Mouse (Mus musculus) mature B cell (primary cell): ENCODE measurements around the gene Stard9.
"Not testable (repeated sequence)": the region's sequence is repeated elsewhere in the genome, so short reads cannot be mapped to it uniquely, and the experiment has no call there.

Experiments
- in situ Hi-C: fragments of 300-500 bp; cut with MboI; formaldehyde crosslinking; loops from 2 replicates; pipeline ENCODE4 v1.14.3; 2019

Stard9 gene

DNA sequence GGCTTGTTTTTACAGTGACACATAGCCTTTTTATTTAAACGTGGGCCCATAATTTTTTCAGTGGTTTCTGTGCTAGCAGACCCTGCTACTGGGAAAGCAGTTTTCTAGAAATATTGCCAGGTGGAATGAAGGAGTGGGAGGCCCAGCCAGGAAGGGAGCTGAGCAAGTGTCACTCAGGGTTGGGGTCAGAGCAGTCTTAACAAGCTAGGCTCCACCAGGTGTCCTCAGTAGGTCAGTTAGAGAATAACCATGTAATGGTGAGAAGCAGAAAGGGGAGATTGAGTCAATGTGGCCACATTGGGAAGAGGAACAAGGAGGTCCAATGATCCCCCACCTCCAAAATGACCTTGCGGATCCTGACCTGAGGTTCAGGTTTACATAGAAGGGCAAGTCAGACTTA, 25.8 kb downstream of the Stard9 start:
- in situ Hi-C loops = no loop called here

DNA sequence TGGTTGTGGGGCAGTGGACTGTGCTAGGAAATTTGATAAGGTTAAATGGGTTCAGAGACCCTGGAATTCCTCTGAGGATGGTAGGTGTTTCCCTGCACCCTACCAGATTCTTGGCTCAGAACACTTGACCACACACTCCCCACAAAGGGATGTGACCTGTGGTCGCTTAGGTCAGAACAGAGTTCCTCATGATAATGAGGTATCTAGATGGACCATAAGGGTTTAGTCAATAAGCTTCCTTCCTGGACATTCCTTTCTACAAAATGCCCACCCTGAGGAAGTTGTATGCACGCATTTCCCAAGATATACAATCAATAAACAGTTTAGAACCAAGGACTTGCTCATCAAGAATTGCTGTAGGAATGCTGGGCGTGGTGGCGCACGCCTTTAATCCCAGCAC, 27.0 kb downstream of the Stard9 start:
- in situ Hi-C loops = no loop called here

DNA sequence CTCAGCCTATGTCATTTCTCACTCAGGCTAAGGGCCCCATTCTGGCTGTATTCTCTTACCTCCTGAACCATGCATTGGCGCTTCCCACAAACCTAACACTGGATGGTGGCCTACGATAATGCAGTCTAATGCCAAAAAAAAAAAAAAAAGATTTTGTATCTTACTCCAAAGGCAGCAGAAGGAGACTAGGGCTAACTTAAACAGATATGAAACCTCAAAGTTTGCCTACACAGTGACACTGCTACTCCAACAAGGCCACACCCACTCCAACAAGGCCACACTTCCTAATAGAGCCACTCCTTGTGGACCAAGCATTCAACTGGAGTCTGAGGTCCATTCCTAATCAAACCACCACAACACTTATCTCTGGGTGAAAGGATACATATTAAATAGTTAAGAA, 27.8 kb downstream of the Stard9 start:
- in situ Hi-C loops = no loop called here

DNA sequence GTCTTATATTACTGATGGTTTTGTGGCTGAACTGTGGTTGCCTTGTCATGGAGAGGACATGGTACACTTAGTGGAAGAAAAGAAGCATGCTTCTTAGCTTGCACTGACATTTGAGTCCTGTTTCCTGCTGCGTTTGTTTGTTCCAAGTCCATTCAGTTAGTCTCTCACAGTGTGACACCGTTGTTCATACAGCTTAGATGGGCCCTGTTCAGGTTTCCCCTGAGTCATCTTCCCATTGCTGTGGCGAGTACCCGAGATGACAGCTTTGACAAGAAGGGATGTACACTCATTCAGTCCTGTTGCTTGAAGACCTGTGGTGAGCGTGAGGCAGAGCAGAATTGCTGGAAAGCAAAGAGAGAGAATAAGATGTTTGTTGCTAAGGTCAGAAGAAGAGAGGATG, 29.6 kb downstream of the Stard9 start:
- in situ Hi-C loops = no loop called here

DNA sequence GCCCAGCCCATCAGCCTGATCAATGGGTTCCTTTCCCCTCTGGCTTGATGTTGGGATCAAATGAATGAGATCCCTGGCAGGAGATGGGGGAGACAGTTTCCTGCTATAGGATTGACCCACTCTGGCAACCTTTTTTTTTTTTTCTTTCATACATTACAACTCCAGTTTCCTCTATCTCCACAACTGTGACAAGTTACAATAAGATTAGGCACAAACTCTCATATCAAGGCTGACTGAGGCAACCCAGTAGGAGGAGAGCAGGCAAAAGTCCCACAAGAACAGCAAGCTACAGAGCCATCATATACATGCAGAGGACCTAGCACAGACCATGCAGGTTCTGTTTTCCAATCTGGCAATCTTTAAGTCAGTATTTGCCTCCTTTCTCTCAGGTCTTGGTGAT, 30.4 kb downstream of the Stard9 start:
- in situ Hi-C loops = no loop called here

DNA sequence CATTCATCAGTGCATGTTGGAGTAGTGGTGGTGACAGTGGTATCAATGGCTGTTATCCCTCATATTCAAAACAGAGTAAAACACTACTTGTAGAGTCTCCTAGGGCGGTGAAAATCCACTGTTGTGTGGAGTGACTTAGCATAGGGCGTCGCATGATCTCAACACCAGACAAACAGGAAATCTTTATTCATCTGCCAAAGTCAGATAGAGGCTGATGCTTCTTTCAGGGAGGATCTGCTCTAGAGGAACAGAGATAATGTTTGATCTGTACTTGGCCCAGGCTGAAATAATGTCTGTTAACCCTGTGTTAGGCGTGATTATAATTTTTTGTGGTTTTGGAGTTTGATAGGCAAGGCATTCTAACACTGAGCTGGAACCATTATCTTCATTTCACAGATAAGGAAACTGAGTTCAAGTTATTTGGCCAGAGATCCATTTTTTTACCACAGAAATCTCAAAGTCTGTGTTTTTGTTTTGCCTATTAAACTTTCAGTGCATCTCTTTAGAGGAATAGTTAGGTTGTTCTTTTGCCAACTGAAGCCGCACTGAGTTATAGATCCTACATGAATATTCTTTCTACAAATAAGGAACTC, 31.7 kb downstream of the Stard9 start:
- in situ Hi-C loops = no loop called here

DNA sequence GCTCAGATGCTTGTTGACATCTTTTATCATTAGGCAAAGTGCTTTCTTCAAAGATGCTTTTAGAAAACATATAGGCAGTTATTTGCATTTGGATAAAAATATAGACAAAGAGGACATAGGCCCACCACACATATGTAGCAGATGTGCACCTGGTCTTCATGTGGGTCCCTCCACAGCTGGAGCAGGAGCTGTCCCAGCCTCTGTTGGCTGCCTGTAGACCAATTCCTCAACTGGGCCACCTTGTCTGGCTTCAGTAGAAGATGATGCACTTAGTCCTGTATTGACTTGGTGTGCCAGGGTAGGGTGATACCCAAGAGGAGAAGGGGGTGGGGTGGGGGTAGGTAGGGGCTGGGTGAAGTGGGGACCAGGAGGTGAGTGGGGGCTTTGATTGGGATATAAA, 33.8 kb downstream of the Stard9 start:
- in situ Hi-C loops = no loop called here

DNA sequence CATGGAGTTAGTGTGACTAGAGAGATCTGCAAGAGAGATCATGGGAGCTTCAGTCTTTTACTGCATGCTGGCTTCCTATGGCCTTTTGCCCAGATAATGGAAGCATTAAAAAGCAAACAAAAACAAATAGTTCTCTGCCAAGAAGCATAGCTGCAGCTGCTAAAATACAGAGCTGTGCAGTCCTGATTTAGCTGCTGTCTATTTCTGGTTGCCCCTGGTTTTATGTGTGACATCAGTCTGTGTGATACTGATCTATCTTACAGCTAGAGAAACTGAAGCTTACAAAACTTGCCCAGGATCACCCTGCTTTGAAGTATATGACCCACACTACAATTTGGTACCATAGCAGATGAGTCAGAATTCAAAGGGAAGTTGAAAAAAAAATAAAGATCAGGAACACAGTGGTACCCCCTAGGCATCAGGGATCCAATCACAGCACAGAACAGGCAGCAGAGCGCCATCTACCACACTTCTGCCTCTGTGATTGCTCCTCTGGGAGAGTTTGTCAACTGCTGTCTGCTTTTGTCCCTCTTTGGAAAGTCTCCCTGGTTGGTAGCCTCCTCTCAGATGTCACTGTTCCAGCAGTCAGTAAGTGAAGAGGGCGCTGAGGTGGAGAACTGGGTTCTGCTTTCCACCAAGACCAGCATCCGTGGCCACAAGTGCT, 34.7 kb downstream of the Stard9 start:
- in situ Hi-C loops = no loop called here

DNA sequence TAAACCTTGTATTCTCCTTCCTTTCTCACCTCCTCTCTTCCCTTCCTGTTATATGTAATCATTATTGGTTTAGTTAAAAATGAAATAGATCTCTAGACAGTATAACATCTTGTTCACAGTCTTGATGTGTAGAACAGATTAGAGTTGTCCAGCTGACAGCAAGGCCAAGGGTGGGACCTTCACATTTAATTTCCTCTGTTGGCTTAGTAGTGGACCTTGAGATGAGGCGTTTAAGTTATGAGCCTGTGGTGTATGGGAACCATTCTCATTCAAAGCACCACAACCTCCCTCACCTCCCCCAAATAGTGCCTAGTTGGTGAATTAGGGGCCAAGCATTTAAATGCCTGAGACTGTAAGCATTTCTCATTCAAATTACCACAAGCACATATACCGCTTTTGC, 38.5 kb downstream of the Stard9 start:
- in situ Hi-C loops = no loop called here

DNA sequence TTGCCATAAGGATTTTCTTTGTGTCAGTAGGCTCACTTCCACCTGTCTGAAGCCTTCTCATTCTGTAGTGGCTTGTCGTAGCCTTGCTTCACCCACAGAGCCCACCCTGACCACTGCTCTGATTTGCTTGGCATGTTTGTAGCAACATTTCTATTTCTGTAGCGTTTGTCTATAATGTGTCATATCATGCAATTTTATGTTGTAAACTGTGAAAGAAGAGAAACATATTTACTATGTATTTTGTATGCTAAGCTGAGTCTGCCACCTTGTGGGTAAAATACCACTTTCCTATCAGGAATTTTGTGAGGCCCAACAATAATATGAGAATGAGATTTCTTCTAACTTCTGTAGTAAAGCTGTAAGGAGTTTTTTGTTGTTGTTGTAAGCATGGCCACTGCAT, 41.3 kb downstream of the Stard9 start:
- in situ Hi-C loops = no loop called here

DNA sequence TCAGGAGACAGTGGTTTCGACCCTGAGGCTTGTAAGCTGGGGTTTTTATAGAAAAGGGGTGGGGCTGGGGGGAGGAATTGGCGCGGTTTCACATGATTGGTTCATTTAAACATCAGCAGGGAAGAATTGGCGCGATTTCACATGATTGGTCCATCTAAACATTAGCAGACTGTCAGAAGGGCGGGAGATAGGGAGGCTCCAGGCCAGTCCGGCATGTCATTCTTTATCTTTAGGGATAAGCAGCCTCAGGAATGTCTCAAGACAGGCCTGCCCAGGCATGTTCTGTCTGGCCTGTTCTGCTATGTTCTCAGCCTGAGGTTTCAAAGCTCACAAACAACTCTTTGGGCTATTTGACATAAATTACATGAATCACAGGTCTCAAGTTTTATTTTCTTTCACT, 52.2 kb downstream of the Stard9 start:
- in situ Hi-C loops = not testable (repeated sequence)

DNA sequence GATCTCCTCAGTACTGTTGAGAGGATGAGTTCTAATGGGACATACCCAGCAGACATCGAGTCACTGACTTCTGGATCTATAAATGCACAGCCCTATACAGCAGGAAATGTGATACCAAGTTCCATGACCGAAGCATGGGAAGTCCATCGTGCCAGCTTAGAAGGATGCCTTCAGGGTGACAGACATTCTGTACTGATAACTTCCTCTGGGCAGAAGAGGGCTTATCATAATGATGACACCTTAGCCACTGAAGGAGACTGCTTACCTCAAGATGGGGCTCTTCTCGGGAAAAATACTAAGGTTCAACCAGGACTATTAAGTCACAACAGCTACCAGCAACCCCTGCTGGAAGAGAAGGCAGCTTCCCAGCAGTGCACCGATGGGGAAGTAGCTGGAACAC, 68.8 kb downstream of the Stard9 start:
- in situ Hi-C loops = no loop called here

DNA sequence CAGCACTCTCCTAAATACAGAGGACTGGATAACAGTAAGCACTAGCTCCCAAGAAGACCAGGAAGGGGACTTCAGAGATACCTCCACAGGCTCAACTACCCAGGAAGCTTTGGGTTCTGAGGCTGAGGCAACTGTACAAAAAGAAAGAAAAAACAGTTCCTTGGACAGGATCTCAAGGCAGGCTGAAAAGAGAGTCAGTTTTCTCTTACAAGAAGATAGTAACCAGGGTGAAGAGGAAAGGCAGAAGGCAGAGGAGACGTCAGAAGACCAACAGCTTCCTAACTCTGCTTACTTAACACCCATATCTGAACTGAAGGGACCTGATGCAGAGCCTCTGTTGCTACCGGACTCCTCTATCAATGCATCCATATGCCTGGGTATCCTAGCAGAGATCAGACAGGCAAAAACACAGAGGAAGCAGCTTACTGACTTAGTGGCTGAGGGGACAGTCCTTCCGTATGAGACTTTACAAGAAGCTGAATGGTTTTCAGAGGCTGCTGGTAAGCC, 71.5 kb downstream of the Stard9 start:
- in situ Hi-C loops = no loop called here

DNA sequence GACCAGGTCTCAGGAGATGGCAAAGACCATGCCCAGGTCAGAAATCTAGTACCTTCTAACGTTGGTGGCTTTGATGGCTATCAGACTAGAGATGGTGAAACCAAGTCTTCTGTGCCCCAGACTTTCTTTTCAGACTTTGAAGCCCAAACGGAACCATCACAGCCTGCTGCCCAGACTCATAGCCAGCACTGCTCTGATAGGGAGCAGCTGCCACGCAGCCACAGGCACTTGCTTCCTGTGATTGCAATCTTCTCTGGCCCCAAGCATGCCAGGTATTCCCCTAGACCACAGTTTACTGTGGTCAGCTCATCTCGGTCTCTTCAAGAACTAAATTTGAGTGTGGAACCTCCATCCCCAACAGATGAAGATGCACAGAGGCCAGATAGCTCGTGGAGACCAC, 73.8 kb downstream of the Stard9 start:
- in situ Hi-C loops = no loop called here

DNA sequence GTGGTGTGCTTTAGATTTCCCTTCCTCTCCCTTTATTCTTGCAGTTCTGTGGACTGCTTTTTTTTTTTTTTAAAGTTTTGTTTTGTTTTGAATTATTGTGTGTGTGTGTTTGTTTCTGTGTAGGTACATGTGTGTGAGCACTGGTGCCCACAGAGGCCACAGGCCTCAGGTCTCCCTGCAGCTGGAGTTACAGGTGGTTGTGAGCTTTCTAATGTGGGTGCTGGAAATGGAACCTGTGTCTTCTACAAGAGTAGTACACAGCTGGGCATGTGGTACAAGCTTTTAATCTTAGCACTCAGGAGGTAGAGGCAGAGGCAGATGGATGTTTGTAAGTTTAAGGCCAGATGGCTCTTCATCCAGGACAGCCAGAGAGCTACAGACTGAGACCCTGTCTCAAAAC, 78.1 kb downstream of the Stard9 start:
- in situ Hi-C loops = no loop called here

DNA sequence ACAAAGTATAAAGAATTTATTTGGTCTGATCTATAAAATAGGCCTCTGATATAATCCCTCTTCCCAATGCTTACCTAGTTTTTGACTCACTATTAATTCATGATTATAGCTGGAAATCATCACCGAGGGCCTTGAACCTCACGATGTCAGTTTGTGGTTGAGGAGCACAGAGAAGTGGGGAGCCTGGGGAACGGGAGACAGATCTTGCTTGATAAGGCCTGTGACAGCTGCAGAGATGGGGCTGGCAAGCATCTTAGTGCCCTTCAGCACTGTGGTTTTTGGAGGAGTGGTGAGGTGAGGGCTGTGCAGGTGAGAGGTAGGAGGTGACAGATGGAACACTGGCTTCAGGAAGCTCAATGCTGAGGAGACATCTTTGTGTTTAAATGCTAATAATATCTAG, 81.2 kb downstream of the Stard9 start:
- in situ Hi-C loops = no loop called here

DNA sequence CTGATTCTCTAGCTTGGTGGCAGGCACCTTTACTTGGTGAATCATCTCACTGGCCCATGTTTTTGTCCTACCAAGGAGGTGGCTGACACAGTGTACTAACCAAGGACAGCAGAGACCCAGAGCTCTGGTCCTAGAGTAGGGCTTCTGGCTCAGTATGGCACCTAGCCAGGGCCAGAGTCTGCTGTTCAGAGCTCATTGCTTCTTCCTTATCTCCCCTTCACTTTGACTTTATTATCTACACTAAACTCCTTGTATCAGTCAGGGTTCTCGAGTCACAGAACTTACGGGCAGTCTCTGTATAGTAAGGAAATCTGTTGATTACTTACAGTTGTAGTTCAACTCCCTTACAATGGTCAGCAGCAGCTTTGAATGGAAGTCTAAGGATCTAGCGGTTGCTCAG, 82.0 kb downstream of the Stard9 start:
- in situ Hi-C loops = no loop called here

DNA sequence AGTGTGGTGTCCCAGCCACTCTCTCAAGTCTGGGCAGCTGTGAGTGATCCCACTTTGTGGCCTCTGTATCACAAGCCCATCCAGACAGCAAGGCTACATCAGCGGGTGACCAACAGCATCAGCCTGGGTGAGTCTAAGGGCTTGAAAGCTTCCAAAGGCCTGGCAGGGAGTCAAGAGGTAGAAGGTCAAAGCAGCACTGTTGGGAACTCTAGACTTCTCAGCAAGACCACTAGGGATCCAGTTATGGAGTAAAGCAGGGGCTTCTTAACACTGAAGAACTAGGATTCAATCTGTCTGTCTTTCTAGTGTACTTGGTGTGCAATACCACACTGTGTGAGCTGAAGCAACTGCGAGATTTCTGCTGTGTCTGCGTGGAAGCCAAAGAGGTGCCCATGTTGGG, 84.5 kb downstream of the Stard9 start:
- in situ Hi-C loops = no loop called here

DNA sequence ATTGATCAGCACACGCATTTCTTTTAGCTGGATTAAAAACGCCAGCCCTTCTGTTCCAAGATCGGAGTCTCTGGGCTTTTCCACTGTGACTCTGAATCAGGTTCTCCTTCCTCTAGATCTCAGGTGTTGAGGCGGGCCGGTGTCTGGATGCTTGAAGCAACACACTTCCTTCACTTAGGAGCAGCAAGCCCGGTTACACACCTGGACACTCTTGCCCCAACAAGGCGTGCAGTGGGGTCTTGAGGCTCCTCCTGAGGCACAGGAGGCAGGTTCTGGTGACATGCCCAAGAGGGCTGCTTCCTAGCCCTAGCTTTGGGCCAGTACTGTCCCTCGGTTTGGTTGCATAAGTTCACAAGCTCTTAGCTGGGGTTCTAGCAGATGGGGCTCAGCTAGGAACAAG, 89.6 kb downstream of the Stard9 start:
- in situ Hi-C loops = no loop called here

DNA sequence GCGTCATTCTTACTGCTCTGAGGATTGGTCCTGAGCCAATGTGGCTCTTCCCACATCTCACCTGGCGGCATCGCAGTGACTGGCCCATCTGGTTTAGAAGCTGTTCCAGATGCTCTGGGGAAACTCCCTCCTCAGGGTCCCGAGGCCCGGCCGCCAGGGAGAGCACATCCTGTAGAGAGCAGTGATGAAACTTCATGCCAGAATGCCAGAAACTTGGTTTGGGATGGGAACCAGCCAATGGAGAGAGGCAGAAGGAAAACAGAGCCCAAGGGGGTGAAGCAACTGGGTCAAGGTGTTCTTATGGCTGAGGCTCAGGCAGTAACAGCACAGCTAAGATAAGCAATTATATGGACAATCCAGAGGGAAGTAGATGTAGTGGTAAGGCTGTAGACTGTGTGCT, 91.9 kb downstream of the Stard9 start:
- in situ Hi-C loops = no loop called here

DNA sequence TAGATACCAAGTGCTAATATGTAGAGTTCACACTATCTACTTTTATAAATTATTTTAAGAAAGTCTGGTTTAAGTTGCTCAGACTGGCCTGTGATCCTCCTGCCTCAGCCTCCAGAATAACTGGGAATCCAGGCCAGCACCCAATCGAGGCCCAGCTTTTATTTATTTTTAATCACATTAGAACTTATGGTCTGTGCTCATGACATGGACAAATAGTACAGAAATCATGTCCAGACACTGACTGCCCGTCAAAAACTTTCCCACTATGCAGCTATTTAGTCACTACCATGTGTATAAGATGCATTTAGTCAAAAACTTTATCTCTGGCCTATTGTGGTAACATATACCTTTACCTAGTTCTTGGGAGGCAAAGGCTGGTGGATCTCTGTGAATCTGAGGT, 93.0 kb downstream of the Stard9 start:
- in situ Hi-C loops = no loop called here

DNA sequence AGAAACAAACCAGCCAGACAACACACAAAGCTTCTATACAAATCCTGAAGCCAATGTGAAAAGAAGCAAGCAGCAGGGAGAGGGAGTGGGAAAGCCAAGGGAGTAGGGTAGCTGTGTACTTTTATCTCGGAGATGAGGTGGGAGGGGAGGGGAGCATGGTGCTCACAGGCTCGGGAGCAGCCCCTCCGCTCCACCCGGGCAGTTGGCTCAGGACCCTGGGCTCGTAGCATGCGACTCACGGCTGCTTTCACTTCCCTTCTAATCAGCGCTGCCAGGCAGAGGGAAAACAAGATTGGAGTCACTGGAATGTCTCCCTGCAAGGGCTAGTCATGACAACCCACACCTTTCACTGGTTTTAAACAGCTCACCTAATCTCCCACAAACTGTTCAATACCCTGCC, 93.6 kb downstream of the Stard9 start:
- in situ Hi-C loops = no loop called here

DNA sequence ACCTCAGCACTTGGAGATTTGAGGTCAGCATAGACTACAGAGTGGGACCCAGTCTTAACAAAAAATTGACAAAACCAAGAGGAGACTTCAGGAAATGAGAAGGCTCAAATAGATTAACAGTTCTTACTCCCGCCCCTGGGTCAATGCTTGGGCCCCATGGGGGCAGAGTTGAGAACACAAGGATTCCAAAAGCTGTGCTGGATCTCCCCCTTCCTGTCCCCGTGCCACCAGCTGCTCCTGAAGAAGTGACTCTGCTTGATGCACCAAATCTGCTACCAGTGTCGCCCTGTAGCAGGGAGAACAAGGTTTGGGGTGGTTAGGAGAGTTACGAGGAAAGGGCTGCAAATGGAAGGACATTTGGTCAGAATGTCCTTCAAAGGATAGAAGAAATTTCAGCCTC, 94.7 kb downstream of the Stard9 start:
- in situ Hi-C loops = no loop called here

DNA sequence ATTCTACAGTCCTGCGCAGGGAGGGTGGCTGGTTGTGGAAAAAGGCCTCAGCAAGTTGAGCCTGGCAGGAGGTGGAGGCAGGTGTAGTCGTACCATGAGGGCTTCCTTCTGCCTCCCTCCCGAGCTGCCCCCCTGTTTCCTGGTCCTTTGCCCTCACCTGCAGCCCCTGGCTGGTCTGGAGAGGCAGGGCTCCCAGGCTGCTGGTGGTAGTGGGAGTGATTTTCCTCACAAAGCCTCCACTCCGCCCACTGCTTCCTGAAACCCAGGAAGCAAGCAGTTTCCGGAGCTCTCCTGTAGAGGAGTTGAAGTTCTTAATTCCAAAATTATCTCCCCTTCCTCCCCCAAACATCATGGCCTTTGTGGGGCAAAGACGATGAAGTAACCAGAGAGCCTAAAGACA, 95.3 kb downstream of the Stard9 start:
- in situ Hi-C loops = no loop called here
